Mouse (Mus musculus) neural tube, embryonic 12.5 days (tissue): ENCODE data around the gene Selenoh. TPM values are rescaled to one million over a fixed set of nuclear protein-coding genes. Genes with fewer than 3 reads are reported as not detected.

ENCODE experiments used
- ATAC-seq: fragments of 200-750 bp; cut with Nextera tagmentation; 2 replicates; pipeline ENCODE4 v1.8.0; 2017; ENCODE audit warnings: low read depth, mild to moderate bottlenecking, moderate TSS enrichment, moderate library complexity; ENCODE audit not compliant: low FRiP score
- H3K27ac ChIP-seq: fragments of 300-500 bp; sonication (generic); 2 replicates; pipeline ENCODE4 v1.5.1; 2016
- H3K27me3 ChIP-seq: fragments of 300-500 bp; sonication (generic); replicated peaks from 2 replicates; pipeline ENCODE4 v1.6.1; 2016; ENCODE audit warnings: mild to moderate bottlenecking
- H3K36me3 ChIP-seq: fragments of 300-500 bp; sonication (generic); 2 replicates; pipeline ENCODE4 v1.6.1; 2016; ENCODE audit warnings: mild to moderate bottlenecking
- H3K4me1 ChIP-seq: fragments of 300-500 bp; sonication (generic); 2 replicates; pipeline ENCODE4 v1.6.1; 2016
- H3K4me2 ChIP-seq: fragments of 300-500 bp; sonication (generic); replicated peaks from 2 replicates; pipeline ENCODE4 v1.6.1; 2016; ENCODE audit warnings: mild to moderate bottlenecking
- H3K4me3 ChIP-seq: fragments of 300-500 bp; sonication (generic); 2 replicates; pipeline ENCODE4 v1.5.1; 2016
- H3K9ac ChIP-seq: fragments of 300-500 bp; sonication (generic); 2 replicates; pipeline ENCODE4 v1.6.1; 2016; ENCODE audit warnings: mild to moderate bottlenecking
- H3K9me3 ChIP-seq: fragments of 300-500 bp; sonication (generic); 2 replicates; pipeline ENCODE4 v1.6.1; 2016; ENCODE audit warnings: mild to moderate bottlenecking
- WGBS: fragments of 180-500 bp; shearing (Covaris S2); methylation state at CpG from one replicate; pipeline ENCODE4 v1.1.7; 2016; 5-methylcytosine and 5-hydroxymethylcytosine counted together
- polyA plus RNA-seq: library from polyadenylated mRNA; unstranded; fragments of >200 nt; fragmentation: Nextera tagmentation; extraction: Ambion mirVana; gene quantifications from 2 replicates; pipeline ENCODE4 v1.2.1, GENCODE M21; 2016

The Selenoh gene
- polyA plus RNA-seq, 1 experiment from 2014 or later, result 306 TPM

- ATAC-seq, result no peak
- no peak overlapping the region for H3K4me2 ChIP-seq
- H3K27ac ChIP-seq, result no peak overlapping the region
- H3K27me3 ChIP-seq, result no peaks in the 10 kb centered on the region
- no peaks in the 10 kb centered on the region for H3K4me1 ChIP-seq
- WGBS, result 33% methylated on average over 2 of the region's 2 CpGs
- H3K9ac ChIP-seq, result no peak overlapping the region
- 0 out of 2 replicates have a peak, but pooled peaks cover 5% of the 10 kb centered on the region for H3K9me3 ChIP-seq
- H3K4me3 ChIP-seq, result no peak overlapping the region
- H3K36me3 ChIP-seq, result 0 out of 2 replicates have a peak, but pooled peaks cover 4% of the 10 kb centered on the region
Measured at GRCm38 (mm10) chr2:84662866-84663265, 7.7 kb downstream of the Selenoh start.

GRCm38 (mm10) chr2:84660253-84660652 is 10.3 kb downstream of the Selenoh start:
- WGBS, result 61% methylated on average over 3 of the region's 3 CpGs
- H3K36me3 ChIP-seq, result no peaks in the 10 kb centered on the region
- 0 out of 2 replicates have a peak, but pooled peaks cover 5% of the 10 kb centered on the region for H3K9me3 ChIP-seq
- no peaks in the 10 kb centered on the region for H3K27me3 ChIP-seq
- H3K27ac ChIP-seq, result no peak overlapping the region
- no peak for ATAC-seq
- no peak overlapping the region for H3K9ac ChIP-seq
- no peak overlapping the region for H3K4me2 ChIP-seq
- no peak overlapping the region for H3K4me3 ChIP-seq
- H3K4me1 ChIP-seq, result no peaks in the 10 kb centered on the region

- Histone ChIP-seq H3K4me3 (no peak within 1 kb of the TSS), H3K27ac (no peak within 1 kb of the TSS), H3K27me3 (no peaks in the 10 kb centered on the region), H3K9ac (no peak within 1 kb of the TSS), H3K4me2 (no peak within 1 kb of the TSS), H3K4me1 (no peaks in the 10 kb centered on the region), H3K9me3 (0 out of 2 replicates have a peak, but pooled peaks cover 5% of the 10 kb centered on the region), H3K36me3 (no peaks in the 10 kb centered on the region)
- 93% methylated on average over 32 of the region's 32 CpGs for WGBS
- no peak for ATAC-seq
Measured at GRCm38 (mm10) chr2:84658806-84659205, 11.8 kb downstream of the Selenoh start, which contains the start of gene Btbd18. Btbd18 (plus strand) TSS chr2:84659079.

- no peak overlapping the region for H3K9ac ChIP-seq
- H3K36me3 ChIP-seq, result no peaks in the 10 kb centered on the region
- H3K4me2 ChIP-seq, result no peak overlapping the region
- H3K4me1 ChIP-seq, result no peaks in the 10 kb centered on the region
- H3K4me3 ChIP-seq, result no peak overlapping the region
- H3K27me3 ChIP-seq, result no peaks in the 10 kb centered on the region
- 70% methylated on average over 1 of the region's 1 CpGs for WGBS
- H3K27ac ChIP-seq, result no peak overlapping the region
- 0 out of 2 replicates have a peak, but pooled peaks cover 5% of the 10 kb centered on the region for H3K9me3 ChIP-seq
- ATAC-seq, result no peak
Measured at GRCm38 (mm10) chr2:84655864-84656263, 14.7 kb downstream of the Selenoh start.

- no peaks in the 10 kb centered on the region for H3K9me3 ChIP-seq
- no peaks in the 10 kb centered on the region for H3K36me3 ChIP-seq
- H3K4me2 ChIP-seq, result no peak overlapping the region
- no peaks in the 10 kb centered on the region for H3K4me1 ChIP-seq
- H3K4me3 ChIP-seq, result no peak overlapping the region
- H3K27me3 ChIP-seq, result no peaks in the 10 kb centered on the region
- H3K9ac ChIP-seq, result no peak overlapping the region
- no peak for ATAC-seq
- no peak overlapping the region for H3K27ac ChIP-seq
Measured at GRCm38 (mm10) chr2:84653354-84653753, 17.2 kb downstream of the Selenoh start.

- H3K9ac ChIP-seq, result peak within 1 kb of the TSS; percentile 84
- 1% methylated on average over 15 of the region's 15 CpGs for WGBS
- no peaks in the 10 kb centered on the region for H3K36me3 ChIP-seq
- peak within 1 kb of the TSS; percentile 75 for H3K4me2 ChIP-seq
- peak within 1 kb of the TSS; percentile 77 for H3K27ac ChIP-seq
- H3K9me3 ChIP-seq, result no peaks in the 10 kb centered on the region
- peak within 1 kb of the TSS; percentile 63 for H3K4me3 ChIP-seq
- ATAC-seq, result peak; percentile 92
- no peaks in the 10 kb centered on the region for H3K4me1 ChIP-seq
- no peaks in the 10 kb centered on the region for H3K27me3 ChIP-seq
Measured at GRCm38 (mm10) chr2:84650464-84651195, 19.9 kb downstream of the Selenoh start, which contains the start of gene Ctnnd1. Ctnnd1 (minus strand) TSS chr2:84650765.

- H3K4me2 ChIP-seq, result peak overlapping the region; percentile 75
- peak overlapping the region; percentile 84 for H3K9ac ChIP-seq
- H3K9me3 ChIP-seq, result no peaks in the 10 kb centered on the region
- no peaks in the 10 kb centered on the region for H3K36me3 ChIP-seq
- H3K4me3 ChIP-seq, result peak overlapping the region; percentile 63
- 0% methylated on average over 10 of the region's 10 CpGs for WGBS
- no peaks in the 10 kb centered on the region for H3K27me3 ChIP-seq
- H3K4me1 ChIP-seq, result no peaks in the 10 kb centered on the region
- no peak for ATAC-seq
- H3K27ac ChIP-seq, result no peak overlapping the region
Measured at GRCm38 (mm10) chr2:84649674-84650073, 20.9 kb downstream of the Selenoh start.

GRCm38 (mm10) chr2:84648369-84648768 is 22.2 kb downstream of the Selenoh start:
- Histone ChIP-seq H3K4me1 (no peaks in the 10 kb centered on the region), H3K27ac (no peak overlapping the region), H3K4me3 (peak overlapping the region; percentile 34), H3K9me3 (no peaks in the 10 kb centered on the region), H3K36me3 (no peaks in the 10 kb centered on the region), H3K9ac (peak overlapping the region; percentile 55), H3K27me3 (no peaks in the 10 kb centered on the region), H3K4me2 (peak overlapping the region; percentile 75)
- WGBS, result 38% methylated on average over 6 of the region's 6 CpGs
- ATAC-seq, result peak; percentile 39

GRCm38 (mm10) chr2:84647051-84647568 is 23.5 kb downstream of the Selenoh start:
- no peak for ATAC-seq
- H3K4me1 ChIP-seq, result no peaks in the 10 kb centered on the region

GRCm38 (mm10) chr2:84646138-84646537 is 24.4 kb downstream of the Selenoh start:
- ATAC-seq, result no peak
- no peaks in the 10 kb centered on the region for H3K27me3 ChIP-seq
- H3K9me3 ChIP-seq, result no peaks in the 10 kb centered on the region
- no peak overlapping the region for H3K4me2 ChIP-seq
- H3K4me3 ChIP-seq, result no peak overlapping the region
- H3K4me1 ChIP-seq, result no peaks in the 10 kb centered on the region
- WGBS, result 82% methylated on average over 1 of the region's 1 CpGs
- H3K9ac ChIP-seq, result no peak overlapping the region
- no peak overlapping the region for H3K27ac ChIP-seq
- H3K36me3 ChIP-seq, result no peaks in the 10 kb centered on the region

More at GRCm38 (mm10) chr2:84647051-84647568, 23.5 kb downstream of the Selenoh start:
- H3K9ac ChIP-seq, result 0 out of 2 replicates have a peak overlapping the region, but pooled peaks have one; percentile 3
- no peak overlapping the region for H3K27ac ChIP-seq
- H3K4me2 ChIP-seq, result peak overlapping the region; percentile 75
- H3K27me3 ChIP-seq, result no peaks in the 10 kb centered on the region
- no peaks in the 10 kb centered on the region for H3K36me3 ChIP-seq
- no peaks in the 10 kb centered on the region for H3K9me3 ChIP-seq
- WGBS, result 91% methylated on average over 6 of the region's 6 CpGs
- H3K4me3 ChIP-seq, result peak overlapping the region; percentile 23; the same call in 1 of the 2 replicates

GRCm38 (mm10) chr2:84640833-84641232 is 29.7 kb downstream of the Selenoh start:
- no peak overlapping the region for H3K9ac ChIP-seq
- ATAC-seq, result no peak
- H3K9me3 ChIP-seq, result no peaks in the 10 kb centered on the region
- no peaks in the 10 kb centered on the region for H3K36me3 ChIP-seq
- no peak overlapping the region for H3K4me3 ChIP-seq
- no peak overlapping the region for H3K4me2 ChIP-seq
- H3K4me1 ChIP-seq, result peaks cover 28% of the 10 kb centered on the region
- H3K27me3 ChIP-seq, result no peaks in the 10 kb centered on the region
- no peak overlapping the region for H3K27ac ChIP-seq

GRCm38 (mm10) chr2:84638428-84639220 is 31.9 kb downstream of the Selenoh start:
- 75% methylated on average over 5 of the region's 5 CpGs for WGBS
- no peak overlapping the region for H3K4me3 ChIP-seq
- H3K9me3 ChIP-seq, result no peaks in the 10 kb centered on the region
- H3K9ac ChIP-seq, result no peak overlapping the region
- no peaks in the 10 kb centered on the region for H3K27me3 ChIP-seq
- peaks cover 44% of the 10 kb centered on the region for H3K4me1 ChIP-seq
- H3K27ac ChIP-seq, result no peak overlapping the region
- H3K36me3 ChIP-seq, result no peaks in the 10 kb centered on the region
- peak overlapping the region; percentile 18; the same call in 1 of the 2 replicates for H3K4me2 ChIP-seq
- ATAC-seq, result no peak
